Mouse (Mus musculus) embryonic facial prominence, embryonic 11.5 days (tissue): Measurements from ENCODE around the gene Rgs3. TPM values are rescaled to one million over a fixed set of nuclear protein-coding genes. Genes with fewer than 3 reads are reported as not detected.

Experiments
- ATAC-seq: fragments of 200-750 bp; cut with Nextera tagmentation; replicated peaks from 2 replicates; pipeline ENCODE4 v1.8.0; 2017; ENCODE audit warnings: low read depth; ENCODE audit not compliant: insufficient number of reproducible peaks, low FRiP score, low TSS enrichment
- DNase-seq: peaks from one replicate; pipeline ENCODE4 v3.0.0-alpha.2; 2015; ENCODE audit warnings: low spot score
- H3K27ac ChIP-seq: fragments of 300-500 bp; sonication (generic); replicated peaks from 2 replicates; pipeline ENCODE4 v1.5.1; 2014; ENCODE audit warnings: mild to moderate bottlenecking, low read depth, low read length, control low read depth
- H3K27me3 ChIP-seq: fragments of 300-500 bp; sonication (generic); 2 replicates; pipeline ENCODE4 v1.6.1; 2014; ENCODE audit warnings: mild to moderate bottlenecking, low read length, moderate library complexity, mixed read lengths; ENCODE audit not compliant: control insufficient read depth, insufficient read depth
- H3K36me3 ChIP-seq: fragments of 300-500 bp; sonication (generic); replicated peaks from 2 replicates; pipeline ENCODE4 v1.6.1; 2014; ENCODE audit warnings: low read depth, mild to moderate bottlenecking, low read length, moderate library complexity, mixed read lengths; ENCODE audit not compliant: control insufficient read depth, insufficient read depth
- H3K4me1 ChIP-seq: fragments of 300-500 bp; sonication (generic); 2 replicates; pipeline ENCODE4 v1.6.1; 2014; ENCODE audit warnings: low read length, mixed read lengths; ENCODE audit not compliant: control insufficient read depth, insufficient read depth
- H3K4me2 ChIP-seq: fragments of 300-500 bp; sonication (generic); 2 replicates; pipeline ENCODE4 v1.6.1; 2014; ENCODE audit warnings: low read depth, mild to moderate bottlenecking, control low read depth, low read length, moderate library complexity
- H3K4me3 ChIP-seq: fragments of 300-500 bp; sonication (generic); 2 replicates; pipeline ENCODE4 v1.5.1; 2014; ENCODE audit warnings: low read depth, low read length, control low read depth
- H3K9ac ChIP-seq: fragments of 300-500 bp; sonication (generic); replicated peaks from 2 replicates; pipeline ENCODE4 v1.6.1; 2014; ENCODE audit warnings: mild to moderate bottlenecking, control low read depth, low read length
- H3K9me3 ChIP-seq: fragments of 300-500 bp; sonication (generic); replicated peaks from 2 replicates; pipeline ENCODE4 v1.6.1; 2016; ENCODE audit warnings: mild to moderate bottlenecking, low read length, inconsistent platforms, mixed read lengths; ENCODE audit not compliant: control insufficient read depth
- WGBS: fragments of 180-500 bp; shearing (Covaris S2); extraction: QIAGEN DNeasy Blood & Tissue Kit; methylation state at CpG from one replicate; pipeline ENCODE4 v1.1.7; 2014; 5-methylcytosine and 5-hydroxymethylcytosine counted together
- polyA plus RNA-seq: library from polyadenylated mRNA; unstranded; fragments of >200 nt; fragmentation: Nextera tagmentation; extraction: Ambion mirVana; gene quantifications from 2 replicates; pipeline ENCODE4 v1.2.1, GENCODE M21; 2014

The Rgs3 gene
- polyA plus RNA-seq, 1 experiment from 2014 or later = 24.8 TPM

- H3K36me3 ChIP-seq = no peaks in the 10 kb centered on the region
- no peaks in the 10 kb centered on the region for H3K9me3 ChIP-seq
- H3K9ac ChIP-seq = no peak overlapping the region
- no peaks in the 10 kb centered on the region for H3K27me3 ChIP-seq
- DNase-seq (no peak), ATAC-seq (no peak)
- no peak overlapping the region for H3K27ac ChIP-seq
- WGBS = 78% methylated on average over 11 of the region's 11 CpGs
- no peak overlapping the region for H3K4me2 ChIP-seq
- H3K4me3 ChIP-seq = no peak overlapping the region
- peaks cover 3% of the 10 kb centered on the region; the same call in 1 of the 2 replicates for H3K4me1 ChIP-seq
Observed at GRCm38 (mm10) chr4:62694703-62695439, 135.2 kb downstream of the Rgs3 start.

DNA sequence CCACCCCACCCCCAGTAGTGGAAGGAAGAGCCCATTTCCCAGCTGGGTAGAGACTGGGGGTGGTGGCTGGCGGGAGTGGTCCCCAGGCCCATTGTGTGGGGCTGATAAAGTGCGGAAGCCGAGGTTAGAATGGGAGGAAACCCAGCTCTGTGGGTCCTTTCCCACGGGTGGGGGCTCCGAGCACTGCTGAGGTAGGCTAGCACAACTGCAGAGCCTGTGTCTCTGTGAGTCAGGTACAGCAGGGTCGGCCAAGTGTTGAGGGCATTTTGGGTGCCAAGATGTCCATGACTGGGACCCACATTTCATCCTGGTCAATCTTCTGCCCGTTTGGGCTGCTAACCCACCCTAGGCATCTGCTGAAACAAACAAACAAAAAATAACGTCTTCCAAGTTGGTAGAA lies 135.9 kb downstream of the Rgs3 start:
- H3K27ac ChIP-seq = no peak overlapping the region
- WGBS = 67% methylated on average over 8 of the region's 8 CpGs
- peaks cover 3% of the 10 kb centered on the region; the same call in 1 of the 2 replicates for H3K4me1 ChIP-seq

GRCm38 (mm10) chr4:62695946-62696345 lies 136.3 kb downstream of the Rgs3 start:
- no peak overlapping the region for H3K9ac ChIP-seq
- 67% methylated on average over 13 of the region's 13 CpGs for WGBS
- H3K4me3 ChIP-seq = no peak overlapping the region
- H3K36me3 ChIP-seq = no peaks in the 10 kb centered on the region; the same call in 1 of the 2 replicates
- ATAC-seq (no peak), DNase-seq (peak; percentile 92)
- no peak overlapping the region for H3K4me2 ChIP-seq
- no peaks in the 10 kb centered on the region for H3K9me3 ChIP-seq
- H3K27ac ChIP-seq = no peak overlapping the region
- H3K27me3 ChIP-seq = no peaks in the 10 kb centered on the region
- peaks cover 3% of the 10 kb centered on the region; the same call in 1 of the 2 replicates for H3K4me1 ChIP-seq

More for the DNA sequence above, 135.9 kb downstream of the Rgs3 start:
- ATAC-seq = no peak
- DNase-seq = no peak
- H3K4me2 ChIP-seq = no peak overlapping the region
- no peaks in the 10 kb centered on the region for H3K9me3 ChIP-seq
- no peaks in the 10 kb centered on the region for H3K27me3 ChIP-seq
- H3K9ac ChIP-seq = no peak overlapping the region
- no peaks in the 10 kb centered on the region; the same call in 1 of the 2 replicates for H3K36me3 ChIP-seq
- no peak overlapping the region for H3K4me3 ChIP-seq

DNA sequence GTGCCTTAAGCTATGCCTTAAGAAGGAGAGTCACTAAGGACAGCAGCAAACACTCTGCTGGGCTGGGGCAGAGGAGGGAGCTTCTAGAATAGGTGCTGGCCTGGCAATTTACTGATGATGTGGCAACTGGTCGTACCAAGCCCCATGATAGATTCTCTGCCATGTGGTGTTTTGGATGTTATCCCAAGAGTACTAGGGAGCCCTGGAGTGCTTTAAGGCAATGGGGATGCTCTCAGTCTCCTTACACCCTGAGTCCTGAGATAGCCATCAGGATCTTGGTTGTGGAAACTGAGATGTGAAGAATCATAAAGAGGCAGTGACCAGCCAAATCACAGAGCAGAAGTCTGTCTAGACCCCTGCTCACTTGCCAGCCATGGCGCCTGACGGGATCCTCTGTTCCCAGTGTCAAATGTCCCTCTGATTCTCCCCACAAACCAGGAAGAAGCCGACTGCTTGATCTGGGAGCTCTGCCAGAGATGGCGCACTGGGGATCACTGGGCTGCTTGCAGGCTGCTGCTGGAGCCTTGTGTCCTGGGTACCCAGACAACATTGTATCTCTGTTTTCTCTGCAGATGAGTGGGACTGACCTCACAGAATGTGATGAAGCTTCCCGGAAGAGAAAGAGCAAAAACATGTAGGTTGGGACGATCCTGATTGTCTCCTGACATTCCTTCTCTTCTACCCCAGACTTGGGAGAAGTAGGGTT lies 137.2 kb downstream of the Rgs3 start:
- WGBS = 73% methylated on average over 7 of the region's 7 CpGs
- Histone ChIP-seq H3K4me2 (no peak overlapping the region), H3K4me1 (peaks cover 3% of the 10 kb centered on the region; the same call in 1 of the 2 replicates), H3K36me3 (no peaks in the 10 kb centered on the region; the same call in 1 of the 2 replicates), H3K27ac (no peak overlapping the region), H3K27me3 (no peaks in the 10 kb centered on the region), H3K4me3 (no peak overlapping the region), H3K9me3 (no peaks in the 10 kb centered on the region), H3K9ac (no peak overlapping the region)
- ATAC-seq = no peak
- no peak for DNase-seq

GRCm38 (mm10) chr4:62697469-62697868 lies 137.8 kb downstream of the Rgs3 start:
- H3K27ac ChIP-seq = no peak overlapping the region
- no peak overlapping the region for H3K9ac ChIP-seq
- H3K4me2 ChIP-seq = no peak overlapping the region
- H3K36me3 ChIP-seq = no peaks in the 10 kb centered on the region; the same call in 1 of the 2 replicates
- peaks cover 3% of the 10 kb centered on the region; the same call in 1 of the 2 replicates for H3K4me1 ChIP-seq
- H3K27me3 ChIP-seq = no peaks in the 10 kb centered on the region
- no peak overlapping the region for H3K4me3 ChIP-seq
- H3K9me3 ChIP-seq = no peaks in the 10 kb centered on the region
- 15% methylated on average over 2 of the region's 2 CpGs for WGBS
- ATAC-seq (peak; percentile 14; the same call in 1 of the 2 replicates), DNase-seq (peak; percentile 91)

DNA sequence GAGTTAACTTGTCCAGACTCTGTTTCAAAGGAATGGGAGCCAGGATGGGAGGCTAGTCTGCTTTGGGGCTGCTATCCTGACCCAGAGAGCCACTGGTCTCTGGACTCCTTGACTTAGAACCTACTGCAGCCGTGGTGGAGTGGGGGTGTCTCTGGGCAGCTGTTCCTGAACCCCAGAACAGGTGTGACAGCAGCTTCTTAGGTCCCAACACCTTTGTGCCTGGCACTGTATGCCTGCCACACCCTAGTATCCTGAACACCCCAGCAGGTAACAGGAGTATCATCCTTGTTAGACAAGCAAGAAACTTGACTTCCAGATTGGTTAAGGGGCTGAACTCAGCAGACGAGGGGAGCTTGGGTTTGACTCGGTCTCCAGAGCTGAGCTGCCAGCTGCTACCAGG lies 138.9 kb downstream of the Rgs3 start:
- H3K4me1 ChIP-seq = peaks cover 3% of the 10 kb centered on the region; the same call in 1 of the 2 replicates
- H3K9ac ChIP-seq = no peak overlapping the region
- no peak for DNase-seq
- H3K4me2 ChIP-seq = no peak overlapping the region
- 64% methylated on average over 3 of the region's 3 CpGs for WGBS
- H3K9me3 ChIP-seq = no peaks in the 10 kb centered on the region
- ATAC-seq = no peak
- no peaks in the 10 kb centered on the region; the same call in 1 of the 2 replicates for H3K36me3 ChIP-seq
- no peak overlapping the region; the same call in 1 of the 2 replicates for H3K27ac ChIP-seq
- H3K4me3 ChIP-seq = no peak overlapping the region
- H3K27me3 ChIP-seq = no peaks in the 10 kb centered on the region

GRCm38 (mm10) chr4:62699191-62699812 lies 139.7 kb downstream of the Rgs3 start:
- WGBS = under 1% methylated on average over 10 of the region's 10 CpGs
- H3K4me1 ChIP-seq = peaks cover 3% of the 10 kb centered on the region; the same call in 1 of the 2 replicates
- H3K4me2 ChIP-seq = peak overlapping the region; percentile 46
- H3K4me3 ChIP-seq = peak overlapping the region; percentile 26
- DNase-seq (peak; percentile 94), ATAC-seq (peak; percentile 83)
- no peaks in the 10 kb centered on the region for H3K9me3 ChIP-seq
- H3K27ac ChIP-seq = peak overlapping the region; percentile 56; the same call in 1 of the 2 replicates
- no peaks in the 10 kb centered on the region for H3K27me3 ChIP-seq
- H3K36me3 ChIP-seq = no peaks in the 10 kb centered on the region; the same call in 1 of the 2 replicates
- peak overlapping the region; percentile 41 for H3K9ac ChIP-seq
